Mouse (Mus musculus): ENCODE results near the gene Lpo.
A peak's percentile ranks its signal among the peaks of the same experiment; 100 is the strongest.
"Not testable (repeated sequence)": the region's sequence is repeated elsewhere in the genome, so short reads cannot be mapped to it uniquely, and the experiment has no call there.

Gene Lpo

DNA sequence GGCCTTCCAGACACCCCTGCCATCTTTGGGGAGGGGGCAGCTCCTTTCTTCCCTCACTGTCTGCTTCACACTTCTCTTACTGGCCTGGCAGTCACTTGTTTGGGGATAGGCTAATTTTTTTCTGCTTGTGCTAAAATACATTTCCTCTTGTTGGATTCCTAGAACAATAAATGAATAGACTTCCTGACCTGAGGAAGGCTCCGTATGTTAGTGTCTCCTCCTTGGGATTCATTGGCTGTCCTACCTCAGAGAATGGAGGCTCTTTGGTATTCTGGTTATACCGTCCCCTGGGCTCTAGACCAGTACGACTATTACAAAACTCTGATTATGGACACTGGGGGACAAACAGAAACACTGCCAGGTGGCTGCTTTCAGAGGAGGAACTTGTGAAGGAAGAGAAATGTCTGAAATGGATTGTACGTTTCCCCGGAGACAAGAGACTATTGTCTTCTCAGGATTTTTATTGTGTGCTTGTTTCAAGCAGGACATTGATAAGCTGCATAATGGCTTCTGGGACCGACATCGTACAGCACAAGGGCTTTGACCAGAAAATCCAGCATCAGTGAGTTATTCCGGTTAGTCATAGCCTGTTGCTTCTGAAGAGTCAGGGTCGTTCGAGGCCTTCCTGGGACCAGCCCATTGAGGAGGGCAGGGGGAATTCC, at the start of gene Lpo:
Gene Lpo, minus strand, starts transcription at position 51 of the 662 bp plus-strand sequence.
- no peak for DNase-seq (ENCODE audit: low read depth, low spot score)

DNA sequence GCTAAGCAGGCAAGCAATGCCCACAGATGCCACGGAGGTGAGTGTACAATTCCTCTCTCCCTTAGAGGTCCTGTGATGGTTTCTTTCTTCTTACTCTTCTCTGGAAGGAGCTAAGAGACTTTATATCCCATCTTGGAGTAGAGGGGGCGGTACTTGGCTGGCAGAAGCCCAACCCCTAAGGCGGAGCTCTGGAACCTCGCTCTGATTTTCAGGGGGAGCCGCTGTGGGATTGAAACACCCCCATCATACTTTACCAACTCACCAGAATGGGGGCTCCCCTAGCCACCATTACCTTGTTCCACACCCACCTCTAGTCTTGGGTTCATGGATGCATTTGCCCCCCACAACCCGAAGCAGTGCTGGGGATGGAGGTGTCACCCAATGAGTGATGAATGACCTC, 47.3 kb upstream of the Lpo start, which contains the start of gene Epx:
Gene Epx, minus strand, starts transcription at position 101 of the 400 bp plus-strand sequence.
- no peak for DNase-seq (ENCODE audit: low read depth, low spot score)

DNA sequence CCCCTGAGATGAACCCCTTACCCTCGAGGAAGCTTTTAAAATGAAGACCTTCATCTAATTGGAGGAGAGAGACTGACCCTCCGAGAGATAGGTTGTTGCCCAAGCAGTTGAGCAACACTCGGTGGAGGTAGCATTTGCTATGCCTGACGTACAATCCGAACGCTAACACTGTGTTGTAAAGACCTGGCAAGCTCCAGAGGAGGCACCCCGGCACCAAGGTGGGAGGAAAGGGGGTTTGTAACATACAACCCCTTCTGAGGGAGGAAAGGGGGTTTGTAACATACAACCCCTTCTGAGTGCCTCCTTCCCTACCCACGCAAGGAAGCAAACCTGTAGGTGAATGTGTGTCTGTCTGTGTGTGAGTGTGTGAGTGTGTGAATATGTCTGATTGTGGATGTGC, 43.7 kb upstream of the Lpo start:
- DNase-seq (ENCODE audit: low read depth, low spot score) = no peak

DNA sequence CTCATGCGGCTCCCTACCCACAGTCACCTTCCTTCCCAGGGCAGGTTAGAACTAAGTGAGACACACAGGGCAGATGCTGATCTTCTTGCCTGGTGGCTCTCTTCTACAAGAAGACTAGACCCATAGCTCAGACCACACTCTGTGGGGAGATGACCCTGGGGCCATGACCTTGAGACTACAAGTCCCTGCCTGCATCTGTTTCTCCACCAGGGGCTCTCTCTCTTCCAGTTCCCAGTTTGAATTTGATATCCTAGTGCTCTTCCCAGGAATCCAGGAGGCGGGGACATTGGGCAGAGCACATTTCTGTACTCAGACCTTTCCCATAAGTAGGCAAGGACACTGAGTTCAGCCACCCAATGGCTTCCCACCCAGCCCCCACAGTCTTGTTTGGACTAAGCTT, 42.0 kb upstream of the Lpo start:
- DNase-seq (ENCODE audit: low read depth, low spot score) = peak; percentile 68

DNA sequence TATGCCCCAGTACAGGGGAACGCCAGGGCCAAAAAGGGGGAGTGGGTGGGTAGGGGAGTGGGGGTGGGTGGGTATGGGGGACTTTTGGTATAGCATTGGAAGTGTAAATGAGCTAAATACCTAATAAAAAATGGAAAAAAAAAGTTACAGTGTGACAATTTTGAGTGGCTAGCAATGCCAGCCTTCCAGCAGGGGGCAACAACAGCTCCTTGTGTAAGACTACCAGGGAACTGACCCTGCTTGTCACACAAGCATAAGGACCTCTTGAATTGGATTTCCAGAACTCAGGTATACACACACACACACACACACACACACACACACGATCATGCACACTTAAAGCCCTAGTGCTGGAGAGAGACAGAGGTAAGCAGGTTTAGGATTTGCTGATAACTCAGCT, 38.8 kb upstream of the Lpo start:
- DNase-seq (ENCODE audit: low read depth, low spot score) = not testable (repeated sequence)

DNA sequence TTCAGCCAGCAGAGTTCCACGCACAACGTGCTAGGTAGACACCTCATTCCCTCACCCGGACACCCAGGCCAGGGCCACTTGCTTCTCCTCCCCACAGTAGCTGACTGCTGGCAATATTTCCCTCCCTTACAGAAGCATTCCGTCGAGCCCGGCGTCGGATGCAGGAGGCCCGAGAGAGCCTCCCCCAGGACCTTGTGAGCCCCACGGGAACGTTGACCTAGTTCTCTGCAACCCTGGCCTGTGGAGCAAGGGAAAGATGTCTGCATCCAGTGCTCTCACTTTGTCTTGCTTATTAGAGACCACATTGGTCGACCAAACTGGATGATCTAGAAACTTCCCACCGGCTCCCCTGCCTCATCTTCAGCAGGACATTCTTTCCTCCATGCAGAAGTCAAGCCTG, 34.7 kb upstream of the Lpo start:
- no peak for DNase-seq (ENCODE audit: low read depth, low spot score)

DNA sequence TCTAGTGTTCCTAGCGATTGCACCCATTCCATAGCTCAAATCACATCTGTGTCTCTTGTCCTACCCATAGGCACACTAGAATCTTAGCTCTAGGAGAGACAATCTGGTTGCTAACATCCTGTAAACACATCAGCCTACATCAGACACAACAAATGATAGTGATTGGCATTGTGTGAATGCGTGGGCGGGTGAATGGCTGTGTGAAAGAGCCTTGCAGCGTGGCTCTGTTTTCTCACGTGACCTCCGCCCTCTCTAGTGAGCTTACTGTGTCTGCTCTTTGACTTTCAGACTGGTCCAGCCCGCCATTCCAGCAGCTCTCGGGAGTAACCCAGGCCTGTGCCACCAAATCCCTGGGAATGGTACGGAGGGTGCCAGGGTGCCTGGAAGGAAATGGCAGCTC, 32.3 kb upstream of the Lpo start:
- no peak for DNase-seq (ENCODE audit: low read depth, low spot score)

DNA sequence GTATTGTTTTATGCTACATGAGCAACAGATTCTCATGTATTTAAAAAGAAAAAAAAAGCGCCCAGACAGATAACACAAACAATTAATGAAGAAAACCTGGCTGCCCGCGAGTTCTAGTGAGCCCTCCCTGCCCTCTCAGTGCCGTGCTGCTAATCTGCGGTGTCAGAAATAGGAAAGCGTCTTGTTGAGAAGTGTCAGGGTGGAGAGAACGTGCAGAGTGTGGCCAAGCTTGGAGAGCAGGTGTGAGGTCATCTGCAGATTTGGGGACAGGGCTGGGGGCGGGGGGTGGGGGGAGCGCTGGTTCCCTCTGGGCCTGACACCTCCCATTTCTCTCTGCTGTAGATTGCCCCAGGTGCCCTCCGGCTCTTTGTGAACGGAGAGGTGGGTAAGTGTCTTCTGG, 31.2 kb upstream of the Lpo start:
- no peak for DNase-seq (ENCODE audit: low read depth, low spot score)

DNA sequence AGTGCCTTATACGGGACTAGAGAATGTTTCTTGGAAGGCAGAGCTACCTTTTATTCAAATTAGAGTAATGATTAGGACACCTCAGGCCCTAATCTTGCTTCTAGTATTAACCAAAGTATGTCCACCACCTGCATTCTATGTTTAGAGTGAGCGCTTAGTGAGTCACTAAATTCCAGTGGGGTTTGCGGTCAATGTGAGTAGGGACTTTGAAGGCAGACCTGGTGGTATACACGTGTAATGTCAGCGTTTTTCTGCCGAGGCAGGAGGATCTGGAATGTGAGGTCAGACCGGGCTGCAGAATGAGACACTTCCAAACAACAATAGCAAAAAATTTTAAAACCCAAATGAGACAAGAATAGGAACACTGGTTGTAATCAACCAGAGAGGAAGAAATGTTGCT, 26.5 kb upstream of the Lpo start:
- DNase-seq (ENCODE audit: low read depth, low spot score) = no peak

DNA sequence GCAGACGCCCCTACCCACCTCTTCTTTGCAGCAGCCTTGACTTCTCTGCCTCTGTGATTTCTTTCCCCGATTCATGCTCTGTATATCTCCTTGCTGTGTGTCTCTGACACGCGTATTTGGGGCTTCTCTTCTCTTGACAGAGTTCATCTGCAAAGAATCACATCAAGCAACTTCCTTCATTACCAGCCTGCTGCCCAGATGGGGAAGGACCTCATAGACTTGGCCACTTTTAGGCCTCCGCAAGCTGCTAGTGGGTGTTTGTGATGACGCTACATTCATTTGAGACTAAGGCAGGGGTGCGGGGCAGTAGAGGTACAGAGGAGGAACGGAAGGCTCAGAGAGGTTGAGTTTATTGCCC, 25.5 kb upstream of the Lpo start:
- peak; percentile 16 for DNase-seq (ENCODE audit: low read depth, low spot score)

DNA sequence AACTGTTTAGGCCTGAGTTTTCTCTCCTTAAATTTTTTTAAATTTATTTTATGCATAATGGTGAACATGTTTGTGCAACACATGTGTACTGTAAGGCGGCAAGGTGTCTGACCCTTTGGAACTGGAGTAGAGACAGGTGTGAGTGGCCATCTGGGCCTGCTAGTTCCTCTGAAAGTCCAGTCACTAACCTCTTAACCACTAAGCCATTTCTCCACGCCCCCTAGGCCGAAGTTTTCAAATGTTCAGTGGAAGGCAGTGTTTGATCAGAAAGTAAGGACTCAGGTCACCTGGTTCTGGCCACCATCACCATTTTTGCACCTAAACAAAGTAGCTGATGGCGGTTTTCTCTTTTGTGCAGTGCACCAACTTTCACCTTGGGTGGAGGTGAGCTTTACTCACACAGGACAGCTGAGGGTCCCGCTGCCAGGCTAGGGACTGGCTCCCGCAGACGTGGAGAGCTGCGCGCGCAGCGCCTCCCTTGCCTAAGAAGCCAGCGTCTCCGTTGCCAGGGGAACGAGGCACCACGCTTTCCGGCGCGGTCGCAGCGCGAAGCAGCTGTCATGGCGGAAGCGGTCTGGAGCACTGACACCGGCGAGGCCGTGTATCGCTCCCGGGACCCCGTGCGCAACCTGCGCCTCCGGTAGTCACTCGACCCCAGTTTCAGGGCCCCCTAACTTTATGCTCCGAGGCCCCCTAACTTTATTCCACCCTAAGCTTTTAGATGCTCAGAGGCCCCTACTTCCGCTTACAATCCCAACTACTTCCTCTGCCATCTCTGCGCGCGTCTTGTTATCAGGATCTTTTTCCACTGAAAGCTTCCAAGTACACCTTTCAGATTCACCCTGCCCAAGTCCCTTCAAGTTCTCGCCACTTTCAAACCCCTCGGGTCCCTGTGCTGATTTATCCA, 24.9 kb upstream of the Lpo start, which contains the start of gene Mks1:
Gene Mks1, plus strand, starts transcription at position 526 of the 907 bp plus-strand sequence.
- DNase-seq (ENCODE audit: low read depth, low spot score) = peak; percentile 94

DNA sequence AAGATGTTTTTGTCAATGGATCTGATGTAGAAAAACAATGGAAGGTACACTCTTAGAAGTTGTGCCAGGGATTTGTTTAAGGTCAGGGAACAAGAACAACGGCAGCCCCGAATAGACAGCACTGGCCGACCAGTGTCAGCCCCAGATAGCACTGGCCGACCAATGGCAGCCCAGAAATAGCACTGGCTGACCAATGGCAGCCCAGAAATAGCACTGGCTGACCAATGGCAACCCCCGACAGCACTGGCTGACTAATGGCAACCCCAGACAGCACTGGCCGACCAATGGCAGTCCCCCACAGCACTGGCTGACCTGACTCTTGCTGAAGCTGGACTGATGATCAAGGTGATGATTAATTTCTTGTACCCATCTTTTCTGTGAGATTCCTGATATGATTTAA, 19.8 kb upstream of the Lpo start:
- peak; percentile 81 for DNase-seq (ENCODE audit: low read depth, low spot score)

DNA sequence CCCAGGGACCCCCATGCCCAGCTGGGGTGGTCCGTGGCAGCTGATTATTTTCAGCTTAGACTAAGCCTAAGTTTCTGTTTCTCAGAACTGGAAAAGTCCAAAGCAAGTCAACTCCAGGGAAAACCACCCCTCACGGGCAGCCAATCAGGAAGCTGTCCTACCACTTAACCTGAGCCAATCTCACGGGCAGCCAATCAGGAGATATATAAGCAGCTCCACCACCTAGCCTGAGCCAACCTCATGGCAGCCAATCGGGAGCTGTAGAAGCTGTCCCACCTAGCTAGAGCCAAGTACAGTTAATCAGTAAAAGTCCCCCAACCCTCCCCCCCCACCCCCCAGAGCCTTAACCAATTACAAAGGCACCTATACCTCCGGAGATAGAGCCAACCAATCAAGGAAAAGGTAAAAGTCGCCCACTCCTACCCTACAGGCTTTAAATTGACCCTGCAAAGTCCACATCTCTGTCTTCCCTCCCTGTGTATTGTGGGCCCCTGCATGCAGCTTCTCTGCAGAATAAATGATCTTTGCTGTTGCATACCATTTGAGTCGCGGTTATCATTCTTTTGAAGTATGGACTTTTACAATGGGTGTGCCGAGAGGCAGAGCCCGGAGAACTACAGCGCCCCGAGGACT, 19.0 kb upstream of the Lpo start:
- peak; percentile 75 for DNase-seq (ENCODE audit: low read depth, low spot score)

DNA sequence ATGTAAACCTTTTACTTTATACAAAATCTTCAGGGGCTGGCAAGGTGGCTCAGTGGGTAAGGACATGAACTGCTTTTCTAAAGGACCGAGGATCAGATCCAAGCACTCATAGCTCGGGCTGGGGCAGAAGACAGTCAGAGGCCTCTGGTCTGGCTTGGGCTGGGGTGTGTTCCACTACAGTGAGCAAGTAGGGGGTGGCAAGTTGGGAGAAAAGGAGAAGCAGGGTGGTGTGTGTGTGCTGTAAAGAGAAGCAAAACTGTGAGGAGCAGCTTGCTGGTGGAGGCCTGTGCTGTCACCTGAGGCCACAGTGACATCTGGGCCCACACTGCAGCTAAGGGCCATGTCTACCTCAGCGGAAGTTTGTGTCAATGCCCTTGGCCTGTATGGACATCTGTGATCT, 13.3 kb upstream of the Lpo start:
- no peak for DNase-seq (ENCODE audit: low read depth, low spot score)

DNA sequence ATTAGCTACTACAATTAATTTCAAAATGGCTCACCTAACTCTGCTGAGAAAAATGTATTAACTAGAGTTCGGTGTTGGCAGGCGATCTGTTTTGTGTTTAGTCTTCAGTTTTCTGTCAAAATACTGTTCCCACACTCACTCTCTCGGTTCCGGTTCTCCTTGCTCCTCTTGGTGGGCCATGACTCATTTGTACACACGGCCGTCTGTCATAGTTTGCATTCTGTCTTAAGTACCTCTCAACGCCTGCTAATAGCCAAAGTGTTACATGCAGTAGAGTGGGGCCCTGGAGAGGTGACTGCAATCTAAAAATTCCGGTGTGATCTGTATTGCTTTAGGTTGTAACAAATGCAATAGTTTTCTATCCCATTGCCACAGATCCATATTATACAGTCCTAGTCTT, 12.6 kb upstream of the Lpo start:
- DNase-seq (ENCODE audit: low read depth, low spot score) = no peak

DNA sequence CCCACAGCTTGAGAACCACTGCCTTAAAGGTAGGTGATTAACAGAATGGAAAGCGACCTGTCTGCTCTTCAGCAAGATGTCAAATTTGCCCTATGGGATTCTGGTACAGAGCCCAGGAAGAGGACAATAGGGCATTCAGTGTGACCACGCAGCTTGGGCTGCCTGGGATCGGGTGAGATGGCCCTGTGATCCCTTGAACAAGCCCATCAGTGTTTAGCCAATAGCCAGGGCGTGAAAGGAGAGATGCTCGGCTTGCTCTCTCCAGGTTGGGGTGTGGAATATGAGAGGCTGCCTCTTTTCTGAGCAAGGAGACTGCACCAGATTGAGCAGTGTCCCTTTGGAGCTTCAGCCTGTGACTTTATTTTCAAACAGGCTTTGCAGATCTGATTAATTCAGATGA, 6.6 kb downstream of the Lpo start:
- no peak for DNase-seq (ENCODE audit: low read depth, low spot score)

DNA sequence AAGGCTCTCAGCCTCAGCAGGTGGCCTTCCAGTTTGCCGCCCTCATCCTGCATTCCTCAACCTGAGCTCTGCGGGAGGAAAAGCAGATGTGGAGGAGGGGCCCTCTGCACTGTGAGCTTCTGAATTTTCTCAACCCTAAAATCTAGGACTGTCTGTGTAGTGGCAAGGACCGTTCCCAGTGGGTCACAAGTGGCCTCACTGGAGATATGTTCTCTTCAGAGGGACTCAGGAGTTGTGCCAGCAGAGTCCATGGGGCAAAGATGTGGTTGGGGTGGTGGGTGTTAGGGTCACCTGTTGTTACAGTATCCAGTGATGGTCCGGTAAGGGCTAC, 10.7 kb downstream of the Lpo start:
- peak; percentile 82 for DNase-seq (ENCODE audit: low read depth, low spot score)

DNA sequence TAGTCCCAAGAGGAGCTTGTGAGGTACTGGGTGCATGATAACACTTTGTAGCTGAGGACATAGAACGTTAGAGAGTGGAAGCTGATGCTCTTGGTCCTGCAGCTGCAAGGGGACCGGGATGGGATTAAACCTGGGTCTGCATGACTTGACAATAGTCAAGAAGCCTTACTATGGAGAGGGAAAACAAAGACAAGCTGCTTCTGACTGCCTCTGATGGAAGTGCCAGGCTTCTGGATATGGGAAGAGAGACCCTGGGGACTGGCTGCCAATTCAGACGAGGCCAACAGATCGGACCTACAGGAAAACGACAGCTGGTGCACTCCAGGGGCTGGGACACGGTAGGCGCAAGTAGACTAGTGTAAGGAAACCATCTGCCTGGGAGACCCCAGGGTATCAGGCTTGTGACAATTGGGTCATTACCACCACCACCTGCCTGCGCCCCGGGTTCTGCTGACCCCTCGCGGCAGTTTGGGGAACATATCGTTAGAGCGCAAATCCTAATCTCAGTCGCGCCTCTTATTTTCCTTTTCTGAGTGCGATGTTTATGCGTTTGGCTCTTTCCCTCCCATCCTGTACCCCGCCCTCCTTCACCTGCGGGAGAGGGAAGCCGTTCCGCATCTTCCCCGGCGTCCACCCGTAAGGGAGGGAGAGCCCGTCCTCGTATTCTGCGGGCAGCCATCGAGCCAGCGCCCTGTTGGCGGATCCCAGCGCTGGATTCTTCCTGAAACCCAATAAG, 11.2 kb downstream of the Lpo start:
- peak; percentile 65 for DNase-seq (ENCODE audit: low read depth, low spot score)

DNA sequence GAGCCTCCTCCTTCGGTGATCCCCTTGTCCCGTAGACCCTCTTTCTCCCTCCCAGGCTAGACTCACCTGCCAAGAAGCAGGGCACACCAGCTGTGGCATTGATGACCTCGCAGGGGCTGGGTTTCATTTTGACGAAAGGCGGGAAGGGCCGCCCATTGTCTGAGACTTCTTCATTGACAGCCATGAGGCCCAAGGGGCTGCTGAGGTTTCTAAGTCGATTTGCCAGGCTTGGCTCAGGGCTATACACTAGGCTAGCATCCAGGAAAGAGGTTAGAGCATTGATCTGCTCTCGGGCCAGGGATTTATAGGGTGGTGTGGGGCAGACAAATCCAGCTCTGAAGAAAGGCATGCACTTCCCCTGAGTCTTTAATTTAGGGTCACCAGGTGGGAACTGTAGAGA, 13.3 kb downstream of the Lpo start:
- DNase-seq (ENCODE audit: low read depth, low spot score) = no peak

DNA sequence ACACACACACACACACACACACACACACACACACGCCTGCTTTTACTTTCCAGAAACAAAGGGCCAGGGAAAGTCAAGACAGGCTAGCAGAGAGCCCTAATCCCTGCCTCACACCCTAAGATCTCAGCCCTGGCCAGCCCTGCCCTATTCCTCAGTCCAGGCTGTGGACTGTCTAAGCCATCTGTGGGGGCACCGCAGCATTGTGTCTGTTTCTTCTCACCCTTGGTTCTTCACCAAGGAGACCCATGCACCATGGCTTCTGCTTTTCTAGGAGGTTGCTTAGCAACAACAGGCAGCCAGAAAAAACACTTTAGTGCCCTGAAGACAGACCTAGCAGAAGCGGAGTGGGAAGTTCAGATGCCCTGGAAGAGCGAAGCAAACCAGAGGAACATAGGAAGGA, 16.7 kb downstream of the Lpo start:
- no peak for DNase-seq (ENCODE audit: low read depth, low spot score)

DNA sequence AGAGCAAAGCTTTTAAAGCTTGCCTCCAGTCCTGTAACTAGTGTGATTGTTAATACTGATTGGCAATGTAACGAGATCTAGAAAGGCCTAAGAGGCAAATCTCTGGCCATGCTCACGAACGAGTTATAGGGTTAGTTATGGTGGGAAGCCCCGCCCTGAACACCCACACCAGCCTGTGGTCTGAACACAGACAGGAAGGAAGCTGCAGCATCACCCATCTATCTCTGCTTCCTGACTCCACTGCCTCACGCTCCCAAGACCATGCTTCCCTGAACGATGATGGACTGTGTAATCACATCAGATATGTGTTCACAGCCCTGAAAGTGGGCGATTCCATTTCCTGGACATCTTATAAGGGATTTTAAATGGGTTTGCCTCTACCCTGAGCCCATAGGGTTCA, 19.9 kb downstream of the Lpo start:
- no peak for DNase-seq (ENCODE audit: low read depth, low spot score)

DNA sequence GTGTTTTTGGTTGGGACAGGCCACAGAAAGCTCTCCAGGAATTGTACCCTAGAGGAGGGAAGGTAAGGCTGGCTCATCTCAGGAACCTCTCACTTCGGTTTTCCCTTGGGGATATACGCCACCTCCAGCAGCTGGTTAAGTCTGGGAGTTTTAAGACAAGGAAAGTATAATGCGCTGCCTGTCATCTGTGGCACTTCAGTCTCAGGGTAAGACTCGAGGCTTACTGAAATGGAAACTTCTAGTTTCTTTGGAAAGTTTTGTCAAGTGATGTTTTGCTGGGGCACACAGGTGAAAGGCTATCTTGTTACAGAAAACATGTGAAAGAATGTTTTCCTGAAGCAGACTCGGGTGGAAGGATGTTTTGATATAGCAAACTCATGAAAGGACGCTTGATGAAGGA, 20.7 kb downstream of the Lpo start:
- DNase-seq (ENCODE audit: low read depth, low spot score) = no peak
